Mouse (Mus musculus): ENCODE data around the gene Ddx4. TPM values are rescaled to one million over a fixed set of nuclear protein-coding genes. Genes with fewer than 3 reads are reported as not detected.

Ddx4 gene
- total RNA-seq (2021): under 1 TPM; 0.29 to 0.33 TPM

- DNase-seq: no peak
These were observed at the start of gene Ddx4 for GRCm38 (mm10) chr13:112652205-112652604. Gene Ddx4 (minus strand): TSS chr13:112652475.

- DNase-seq: no peak
These were observed 49.0 kb upstream of the Ddx4 start for GRCm38 (mm10) chr13:112701256-112701655.

- no peak for DNase-seq
These were observed 43.4 kb upstream of the Ddx4 start for GRCm38 (mm10) chr13:112695526-112696240.

- no peak for DNase-seq
These were observed 40.7 kb upstream of the Ddx4 start for GRCm38 (mm10) chr13:112692870-112693553.

- no peak for DNase-seq
These were observed 33.9 kb upstream of the Ddx4 start for GRCm38 (mm10) chr13:112686155-112686554.

- DNase-seq: no peak
These were observed 31.7 kb upstream of the Ddx4 start for GRCm38 (mm10) chr13:112683970-112684369.

GRCm38 (mm10) chr13:112683312-112683711 is 31.0 kb upstream of the Ddx4 start:
- no peak for DNase-seq

GRCm38 (mm10) chr13:112678154-112678553 is 25.9 kb upstream of the Ddx4 start:
- DNase-seq: no peak

GRCm38 (mm10) chr13:112673899-112674447 is 21.7 kb upstream of the Ddx4 start:
- peak; percentile 74 for DNase-seq

- DNase-seq: no peak
These were observed 20.5 kb upstream of the Ddx4 start for GRCm38 (mm10) chr13:112672797-112673196.

- peak; percentile 23 for DNase-seq
These were observed 19.4 kb upstream of the Ddx4 start for GRCm38 (mm10) chr13:112671708-112672107.

GRCm38 (mm10) chr13:112667215-112667614 is 14.9 kb upstream of the Ddx4 start:
- DNase-seq: no peak

GRCm38 (mm10) chr13:112666433-112667024 is 14.3 kb upstream of the Ddx4 start:
- DNase-seq: no peak

GRCm38 (mm10) chr13:112661687-112662086 is 9.4 kb upstream of the Ddx4 start:
- no peak for DNase-seq

- peak; percentile 92 for DNase-seq
These were observed 8.5 kb upstream of the Ddx4 start, which contains the start of gene Slc38a9 for GRCm38 (mm10) chr13:112660574-112661381. Gene Slc38a9 (plus strand): TSS chr13:112660751.

- no peak for DNase-seq
These were observed 7.8 kb upstream of the Ddx4 start for GRCm38 (mm10) chr13:112659986-112660573.

GRCm38 (mm10) chr13:112651183-112651582 is 1.1 kb downstream of the Ddx4 start:
- no peak for DNase-seq

- no peak for DNase-seq
These were observed 6.6 kb downstream of the Ddx4 start for GRCm38 (mm10) chr13:112645529-112646186.

- no peak for DNase-seq
These were observed 7.3 kb downstream of the Ddx4 start for GRCm38 (mm10) chr13:112644996-112645395.

- DNase-seq: no peak
These were observed 9.4 kb downstream of the Ddx4 start for GRCm38 (mm10) chr13:112642897-112643296.

- peak; percentile 38 for DNase-seq
These were observed 13.2 kb downstream of the Ddx4 start for GRCm38 (mm10) chr13:112639111-112639510.
